Mouse (Mus musculus): ENCODE measurements around the gene Krtcap2. TPM values are rescaled to one million over a fixed set of nuclear protein-coding genes. Genes with fewer than 3 reads are reported as not detected.

Krtcap2 gene
- polyA plus RNA-seq, 1 experiment: 183 TPM

GRCm38 (mm10) chr3:89271760-89272159, 26.0 kb downstream of the Krtcap2 start:
- H3K27ac ChIP-seq (ENCODE audit: control insufficient read depth, insufficient read depth, low read length): no peak overlapping the region
- 90% methylated on average over 6 of the region's 6 CpGs for WGBS
- H3K4me3 ChIP-seq (ENCODE audit: control insufficient read depth, insufficient read depth, low read length): no peak overlapping the region
- H3K36me3 ChIP-seq (ENCODE audit: control insufficient read depth, insufficient read depth, low read length): no peaks in the 10 kb centered on the region
- H3K4me1 ChIP-seq (replicated peaks; ENCODE audit: control insufficient read depth, insufficient read depth, low read length): peaks cover 23% of the 10 kb centered on the region
- H3K27me3 ChIP-seq (ENCODE audit: control insufficient read depth, insufficient read depth, low read length): no peaks in the 10 kb centered on the region; the same call in 1 of the 2 replicates
- TF ChIP-seq POLR2A (IDR thresholded peaks at IDR 0.05; ENCODE audit: control insufficient read depth, extremely low read depth, insufficient read depth, low read length, poor library complexity) (no peak), CTCF (IDR thresholded peaks at IDR 0.05; ENCODE audit: borderline replicate concordance, control insufficient read depth, extremely low read depth, insufficient read depth, low read length, poor library complexity) (no peak)
- no peak for DNase-seq

- 95% methylated on average over 13 of the region's 13 CpGs for WGBS
- Histone ChIP-seq H3K27me3 (ENCODE audit: control insufficient read depth, insufficient read depth, low read length) (peaks cover 13% of the 10 kb centered on the region; the same call in 1 of the 2 replicates), H3K4me1 (replicated peaks; ENCODE audit: control insufficient read depth, insufficient read depth, low read length) (peaks cover 10% of the 10 kb centered on the region), H3K4me3 (ENCODE audit: control insufficient read depth, insufficient read depth, low read length) (no peak overlapping the region), H3K27ac (ENCODE audit: control insufficient read depth, insufficient read depth, low read length) (no peak overlapping the region), H3K36me3 (ENCODE audit: control insufficient read depth, insufficient read depth, low read length) (no peaks in the 10 kb centered on the region)
- no peak for DNase-seq
- no peak for TF ChIP-seq POLR2A (IDR thresholded peaks at IDR 0.05; ENCODE audit: control insufficient read depth, extremely low read depth, insufficient read depth, low read length, poor library complexity)
- TF ChIP-seq CTCF (IDR thresholded peaks at IDR 0.05; ENCODE audit: borderline replicate concordance, control insufficient read depth, extremely low read depth, insufficient read depth, low read length, poor library complexity): no peak
Measured at GRCm38 (mm10) chr3:89276061-89276460, 30.3 kb downstream of the Krtcap2 start.

GRCm38 (mm10) chr3:89277281-89278021, 31.7 kb downstream of the Krtcap2 start:
- Histone ChIP-seq H3K4me3 (ENCODE audit: control insufficient read depth, insufficient read depth, low read length) (no peak overlapping the region), H3K27me3 (ENCODE audit: control insufficient read depth, insufficient read depth, low read length) (peaks cover 21% of the 10 kb centered on the region), H3K36me3 (ENCODE audit: control insufficient read depth, insufficient read depth, low read length) (no peaks in the 10 kb centered on the region), H3K4me1 (replicated peaks; ENCODE audit: control insufficient read depth, insufficient read depth, low read length) (peaks cover 13% of the 10 kb centered on the region), H3K27ac (ENCODE audit: control insufficient read depth, insufficient read depth, low read length) (no peak overlapping the region)
- 77% methylated on average over 14 of the region's 14 CpGs for WGBS
- DNase-seq: no peak
- TF ChIP-seq POLR2A (IDR thresholded peaks at IDR 0.05; ENCODE audit: control insufficient read depth, extremely low read depth, insufficient read depth, low read length, poor library complexity) (no peak), CTCF (IDR thresholded peaks at IDR 0.05; ENCODE audit: borderline replicate concordance, control insufficient read depth, extremely low read depth, insufficient read depth, low read length, poor library complexity) (no peak)

- TF ChIP-seq CTCF (IDR thresholded peaks at IDR 0.05; ENCODE audit: borderline replicate concordance, control insufficient read depth, extremely low read depth, insufficient read depth, low read length, poor library complexity) (no peak), POLR2A (IDR thresholded peaks at IDR 0.05; ENCODE audit: control insufficient read depth, extremely low read depth, insufficient read depth, low read length, poor library complexity) (no peak)
- DNase-seq: no peak
- 93% methylated on average over 7 of the region's 7 CpGs for WGBS
- H3K27me3 ChIP-seq (ENCODE audit: control insufficient read depth, insufficient read depth, low read length): peaks cover 21% of the 10 kb centered on the region
- H3K4me3 ChIP-seq (ENCODE audit: control insufficient read depth, insufficient read depth, low read length): peak overlapping the region; percentile 3; the same call in 1 of the 2 replicates
- H3K27ac ChIP-seq (ENCODE audit: control insufficient read depth, insufficient read depth, low read length): no peak overlapping the region
- peaks cover 13% of the 10 kb centered on the region for H3K4me1 ChIP-seq (replicated peaks; ENCODE audit: control insufficient read depth, insufficient read depth, low read length)
- no peaks in the 10 kb centered on the region for H3K36me3 ChIP-seq (ENCODE audit: control insufficient read depth, insufficient read depth, low read length)
Measured at GRCm38 (mm10) chr3:89278107-89278506, 32.3 kb downstream of the Krtcap2 start.

- H3K4me1 ChIP-seq (replicated peaks; ENCODE audit: control insufficient read depth, insufficient read depth, low read length): peaks cover 13% of the 10 kb centered on the region
- peaks cover 21% of the 10 kb centered on the region for H3K27me3 ChIP-seq (ENCODE audit: control insufficient read depth, insufficient read depth, low read length)
- no peak for TF ChIP-seq CTCF (IDR thresholded peaks at IDR 0.05; ENCODE audit: borderline replicate concordance, control insufficient read depth, extremely low read depth, insufficient read depth, low read length, poor library complexity)
- no peak for TF ChIP-seq POLR2A (IDR thresholded peaks at IDR 0.05; ENCODE audit: control insufficient read depth, extremely low read depth, insufficient read depth, low read length, poor library complexity)
- DNase-seq: no peak
- H3K36me3 ChIP-seq (ENCODE audit: control insufficient read depth, insufficient read depth, low read length): no peaks in the 10 kb centered on the region
- no peak overlapping the region for H3K4me3 ChIP-seq (ENCODE audit: control insufficient read depth, insufficient read depth, low read length)
- no peak overlapping the region for H3K27ac ChIP-seq (ENCODE audit: control insufficient read depth, insufficient read depth, low read length)
- 58% methylated on average over 8 of the region's 8 CpGs for WGBS
Measured at GRCm38 (mm10) chr3:89278643-89279042, 32.9 kb downstream of the Krtcap2 start.

GRCm38 (mm10) chr3:89279153-89279890, 33.6 kb downstream of the Krtcap2 start:
- peak overlapping the region; percentile 19; the same call in 1 of the 2 replicates for H3K4me3 ChIP-seq (ENCODE audit: control insufficient read depth, insufficient read depth, low read length)
- no peak overlapping the region for H3K27ac ChIP-seq (ENCODE audit: control insufficient read depth, insufficient read depth, low read length)
- DNase-seq: peak; percentile 14
- 12% methylated on average over 35 of the region's 35 CpGs for WGBS
- H3K27me3 ChIP-seq (ENCODE audit: control insufficient read depth, insufficient read depth, low read length): peaks cover 21% of the 10 kb centered on the region
- no peak for TF ChIP-seq POLR2A (IDR thresholded peaks at IDR 0.05; ENCODE audit: control insufficient read depth, extremely low read depth, insufficient read depth, low read length, poor library complexity)
- TF ChIP-seq CTCF (IDR thresholded peaks at IDR 0.05; ENCODE audit: borderline replicate concordance, control insufficient read depth, extremely low read depth, insufficient read depth, low read length, poor library complexity): no peak
- H3K36me3 ChIP-seq (ENCODE audit: control insufficient read depth, insufficient read depth, low read length): no peaks in the 10 kb centered on the region
- peaks cover 13% of the 10 kb centered on the region for H3K4me1 ChIP-seq (replicated peaks; ENCODE audit: control insufficient read depth, insufficient read depth, low read length)

Data from thymus, adult 2 months (tissue).